Mouse (Mus musculus): ENCODE results near the gene 1600002K03Rik. TPM values are rescaled to one million over a fixed set of nuclear protein-coding genes. Genes with fewer than 3 reads are reported as not detected.
"Not testable (repeated sequence)": the region's sequence is repeated elsewhere in the genome, so short reads cannot be mapped to it uniquely, and the experiment has no call there.

The 1600002K03Rik gene
- polyA plus RNA-seq, 1 experiment from 2014 or later, result 11.7 TPM

GRCm38 (mm10) chr10:80162716-80163299, 9.9 kb upstream of the 1600002K03Rik start:
- H3K9ac ChIP-seq, result peak overlapping the region; percentile 78
- H3K4me3 ChIP-seq, result no peak overlapping the region
- H3K4me2 ChIP-seq, result no peak overlapping the region
- WGBS, result 74% methylated on average over 6 of the region's 6 CpGs
- H3K4me1 ChIP-seq (replicated peaks), result peaks cover 85% of the 10 kb centered on the region
- H3K36me3 ChIP-seq, result 0 out of 2 replicates have a peak, but pooled peaks cover 2% of the 10 kb centered on the region
- ATAC-seq (ENCODE audit: insufficient number of reproducible peaks, low FRiP score), result no peak
- H3K27me3 ChIP-seq (replicated peaks), result no peaks in the 10 kb centered on the region
- H3K9me3 ChIP-seq (replicated peaks), result no peaks in the 10 kb centered on the region
- peak overlapping the region; percentile 97 for H3K27ac ChIP-seq (ENCODE audit: poor library complexity, severe bottlenecking)

- ATAC-seq (ENCODE audit: insufficient number of reproducible peaks, low FRiP score), result no peak
- Histone ChIP-seq H3K9me3 (replicated peaks) (no peaks in the 10 kb centered on the region), H3K27me3 (replicated peaks) (no peaks in the 10 kb centered on the region), H3K9ac (peak overlapping the region; percentile 62), H3K36me3 (0 out of 2 replicates have a peak, but pooled peaks cover under 1% of the 10 kb centered on the region), H3K27ac (ENCODE audit: poor library complexity, severe bottlenecking) (peak overlapping the region; percentile 97), H3K4me3 (no peak overlapping the region), H3K4me1 (replicated peaks) (peaks cover 79% of the 10 kb centered on the region), H3K4me2 (peak overlapping the region; percentile 75)
- WGBS, result 36% methylated on average over 8 of the region's 8 CpGs
Measured at GRCm38 (mm10) chr10:80163721-80164120, 9.0 kb upstream of the 1600002K03Rik start.

DNA sequence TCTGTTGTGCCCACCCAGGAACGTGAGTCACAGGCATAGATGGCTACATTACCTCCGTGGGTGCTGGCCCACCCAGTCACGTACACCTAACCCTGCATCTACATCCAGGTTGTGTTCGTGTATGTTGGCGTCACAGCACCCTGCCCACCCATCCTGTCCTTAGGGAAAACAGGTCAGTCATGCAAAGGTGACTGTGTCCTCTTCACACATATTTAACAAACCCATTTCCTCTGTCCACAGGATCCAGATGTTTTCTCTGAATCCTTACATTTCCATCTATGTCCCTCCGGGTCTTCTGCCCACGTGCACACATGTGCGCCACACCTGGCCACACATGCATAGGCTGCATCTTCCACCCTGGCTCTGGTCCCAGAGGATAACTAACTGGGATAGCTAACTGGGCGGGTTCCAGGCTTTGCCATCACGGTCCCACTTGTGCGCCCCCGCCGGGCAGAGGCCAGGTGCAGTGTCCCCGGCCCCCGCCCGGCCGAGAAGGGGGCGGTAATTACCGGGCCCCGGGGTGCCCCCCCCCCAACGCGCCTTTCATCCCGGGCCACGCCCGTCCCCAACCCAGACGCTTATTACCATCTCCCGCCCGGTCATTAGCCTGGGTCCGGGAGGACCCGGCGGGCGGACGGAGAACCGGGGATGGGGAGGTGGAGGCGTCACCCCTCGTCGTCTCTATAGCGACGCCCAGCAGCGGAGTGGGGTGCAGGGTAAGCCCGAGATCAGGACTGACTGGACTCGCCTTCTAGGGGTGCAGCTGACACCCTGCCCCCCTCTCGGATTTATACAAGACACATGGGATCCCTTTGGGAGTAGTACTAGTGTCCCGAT, 8.4 kb upstream of the 1600002K03Rik start:
- Histone ChIP-seq H3K4me2 (peak overlapping the region; percentile 75), H3K27ac (ENCODE audit: poor library complexity, severe bottlenecking) (peak overlapping the region; percentile 97), H3K27me3 (replicated peaks) (no peaks in the 10 kb centered on the region), H3K4me1 (replicated peaks) (peaks cover 79% of the 10 kb centered on the region), H3K36me3 (no peaks in the 10 kb centered on the region; the same call in 1 of the 2 replicates), H3K9me3 (replicated peaks) (no peaks in the 10 kb centered on the region), H3K9ac (peak overlapping the region; percentile 62), H3K4me3 (peak overlapping the region; percentile 38)
- WGBS, result 8% methylated on average over 44 of the region's 44 CpGs
- no peak for ATAC-seq (ENCODE audit: insufficient number of reproducible peaks, low FRiP score)

- Histone ChIP-seq H3K27ac (ENCODE audit: poor library complexity, severe bottlenecking) (peak overlapping the region; percentile 97), H3K4me1 (replicated peaks) (peaks cover 81% of the 10 kb centered on the region), H3K36me3 (peaks cover 4% of the 10 kb centered on the region), H3K9ac (peak overlapping the region; percentile 62), H3K4me2 (peak overlapping the region; percentile 75), H3K27me3 (replicated peaks) (no peaks in the 10 kb centered on the region), H3K4me3 (peak overlapping the region; percentile 38), H3K9me3 (replicated peaks) (no peaks in the 10 kb centered on the region)
- WGBS, result 0% methylated on average over 17 of the region's 17 CpGs
- peak; percentile 30 for ATAC-seq (ENCODE audit: insufficient number of reproducible peaks, low FRiP score)
Measured at GRCm38 (mm10) chr10:80164998-80165344, 7.8 kb upstream of the 1600002K03Rik start.

DNA sequence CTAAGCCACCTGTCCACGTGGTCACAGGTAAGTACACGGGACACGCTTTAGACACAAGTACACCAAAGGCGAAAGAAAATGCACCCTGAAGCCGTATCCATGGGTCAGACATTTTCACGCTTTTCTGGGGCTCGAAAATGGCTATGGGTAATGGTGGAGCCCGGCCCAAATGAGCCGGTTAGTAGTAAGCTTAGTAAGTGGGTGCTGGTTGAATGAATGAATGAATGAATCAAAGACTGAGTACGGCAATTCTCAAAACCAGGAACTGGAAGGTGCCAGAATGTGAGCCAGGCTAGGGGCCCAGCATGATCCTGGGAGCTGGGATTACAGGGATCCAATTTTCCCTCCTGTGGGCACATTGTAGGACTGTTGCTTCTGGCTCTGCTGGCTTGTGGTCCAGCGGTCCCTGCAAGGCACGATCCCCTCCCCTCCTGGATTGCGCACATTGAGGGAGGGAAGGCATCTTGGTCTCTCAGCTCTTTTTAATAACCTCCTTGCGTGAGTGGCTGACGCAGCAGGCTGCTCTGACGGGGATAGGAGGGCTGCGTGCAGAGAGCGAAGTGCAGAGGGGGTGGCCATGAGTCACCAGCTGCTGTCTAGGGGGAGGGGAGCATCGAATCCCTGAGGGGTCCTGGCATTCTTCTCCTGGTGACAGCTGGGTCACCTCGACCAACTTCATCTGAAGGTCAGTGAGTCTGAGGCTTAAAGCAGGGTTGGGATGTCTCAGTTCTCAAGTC, 7.2 kb upstream of the 1600002K03Rik start, which contains the start of gene Cirbp:
Gene Cirbp (plus strand): TSS at position 594 of the 737 bp plus-strand sequence.
- H3K9ac ChIP-seq, result peak within 1 kb of the TSS; percentile 62
- 10% methylated on average over 20 of the region's 20 CpGs for WGBS
- H3K4me2 ChIP-seq, result peak within 1 kb of the TSS; percentile 75
- ATAC-seq (ENCODE audit: insufficient number of reproducible peaks, low FRiP score), result no peak
- H3K9me3 ChIP-seq (replicated peaks), result no peaks in the 10 kb centered on the region
- no peaks in the 10 kb centered on the region for H3K27me3 ChIP-seq (replicated peaks)
- peak within 1 kb of the TSS; percentile 100 for H3K27ac ChIP-seq (ENCODE audit: poor library complexity, severe bottlenecking)
- H3K4me3 ChIP-seq, result peak within 1 kb of the TSS; percentile 38
- peaks cover 10% of the 10 kb centered on the region for H3K36me3 ChIP-seq
- peaks cover 80% of the 10 kb centered on the region for H3K4me1 ChIP-seq (replicated peaks)

- Histone ChIP-seq H3K27ac (ENCODE audit: poor library complexity, severe bottlenecking) (peak overlapping the region; percentile 100), H3K36me3 (peaks cover 15% of the 10 kb centered on the region), H3K9ac (peak overlapping the region; percentile 51), H3K4me2 (peak overlapping the region; percentile 75), H3K4me1 (replicated peaks) (peaks cover 76% of the 10 kb centered on the region)
- 77% methylated on average over 4 of the region's 4 CpGs for WGBS
- H3K9me3 ChIP-seq (replicated peaks); H3K4me3 ChIP-seq; H3K27me3 ChIP-seq (replicated peaks); ATAC-seq (ENCODE audit: insufficient number of reproducible peaks, low FRiP score): not testable (repeated sequence)
Measured at GRCm38 (mm10) chr10:80166136-80166535, 6.6 kb upstream of the 1600002K03Rik start.

DNA sequence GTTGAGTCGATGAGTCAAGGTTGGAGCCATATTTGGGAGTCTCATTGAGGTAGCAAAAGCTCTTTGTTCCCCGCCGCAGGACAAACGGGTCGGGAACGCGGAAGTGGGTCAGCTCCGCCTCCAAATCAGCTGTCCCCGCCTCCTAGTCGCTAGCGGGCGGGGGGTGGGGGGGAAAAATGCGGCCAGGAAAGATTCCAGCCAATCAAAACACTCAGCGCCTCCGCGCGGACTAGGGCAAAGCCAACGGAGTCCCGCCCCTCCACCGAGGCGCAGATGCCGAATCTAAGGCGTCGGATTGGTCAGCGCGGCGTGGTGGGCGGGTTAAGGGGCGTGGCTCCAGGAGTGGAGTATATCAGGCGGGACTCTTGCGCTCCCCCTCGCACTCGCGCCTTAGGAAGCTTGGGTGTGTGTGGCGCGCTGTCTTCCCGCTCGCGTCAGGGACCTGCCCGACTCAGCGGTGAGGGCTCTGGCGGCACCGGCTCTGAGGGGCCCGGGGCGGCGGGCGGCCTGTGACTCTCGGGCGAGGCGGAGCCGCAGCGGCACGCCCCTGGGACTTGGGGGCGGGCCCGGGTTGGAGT, 5.2 kb upstream of the 1600002K03Rik start:
- H3K27me3 ChIP-seq (replicated peaks), result no peaks in the 10 kb centered on the region
- H3K36me3 ChIP-seq, result peaks cover 28% of the 10 kb centered on the region
- H3K4me1 ChIP-seq (replicated peaks), result peaks cover 76% of the 10 kb centered on the region
- no peaks in the 10 kb centered on the region for H3K9me3 ChIP-seq (replicated peaks)
- H3K27ac ChIP-seq (ENCODE audit: poor library complexity, severe bottlenecking), result peak overlapping the region; percentile 100
- H3K4me2 ChIP-seq, result peak overlapping the region; percentile 75
- ATAC-seq (ENCODE audit: insufficient number of reproducible peaks, low FRiP score), result peak; percentile 92
- under 1% methylated on average over 55 of the region's 55 CpGs for WGBS
- peak overlapping the region; percentile 97 for H3K4me3 ChIP-seq
- peak overlapping the region; percentile 99 for H3K9ac ChIP-seq

DNA sequence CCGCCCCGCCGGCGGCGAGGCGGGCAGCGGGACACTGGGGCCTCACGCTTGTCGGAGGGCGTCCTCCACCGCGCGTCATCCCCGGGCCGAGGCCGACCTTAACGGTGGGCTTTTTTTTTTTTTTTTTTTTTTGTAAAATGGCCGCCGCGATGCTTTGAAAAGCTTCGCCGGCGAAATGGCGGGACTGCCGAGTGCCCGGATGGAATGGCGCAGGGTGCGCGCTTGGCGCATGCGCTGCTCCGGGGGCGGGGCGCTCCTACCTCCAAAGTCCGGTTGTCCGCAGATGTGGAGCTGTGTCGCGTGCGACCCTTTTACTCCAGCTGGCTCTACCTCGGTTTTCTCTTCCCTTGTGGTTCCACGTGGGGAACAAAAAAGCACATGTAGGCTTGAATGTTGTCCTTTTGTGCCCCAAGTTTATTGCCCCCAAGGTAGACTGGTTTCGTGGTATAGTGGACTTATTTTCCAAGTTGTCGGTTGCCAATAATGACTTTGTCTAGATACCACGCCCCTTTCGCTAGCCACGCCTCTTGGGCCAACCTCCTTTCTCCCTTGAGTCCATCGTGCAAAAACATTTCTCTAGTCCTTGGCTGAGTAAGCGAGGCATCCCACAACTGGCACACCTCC, 4.6 kb upstream of the 1600002K03Rik start:
- Histone ChIP-seq H3K9ac (peak overlapping the region; percentile 99), H3K4me3 (peak overlapping the region; percentile 97), H3K9me3 (replicated peaks) (no peaks in the 10 kb centered on the region), H3K4me2 (peak overlapping the region; percentile 75), H3K36me3 (peaks cover 28% of the 10 kb centered on the region), H3K27me3 (replicated peaks) (no peaks in the 10 kb centered on the region), H3K4me1 (replicated peaks) (peaks cover 72% of the 10 kb centered on the region), H3K27ac (ENCODE audit: poor library complexity, severe bottlenecking) (peak overlapping the region; percentile 100)
- WGBS, result under 1% methylated on average over 47 of the region's 48 CpGs
- peak; percentile 67 for ATAC-seq (ENCODE audit: insufficient number of reproducible peaks, low FRiP score)

- Histone ChIP-seq H3K4me1 (replicated peaks) (peaks cover 63% of the 10 kb centered on the region), H3K36me3 (peaks cover 28% of the 10 kb centered on the region), H3K9me3 (replicated peaks) (no peaks in the 10 kb centered on the region), H3K4me2 (peak overlapping the region; percentile 75), H3K9ac (peak overlapping the region; percentile 99), H3K27ac (ENCODE audit: poor library complexity, severe bottlenecking) (peak overlapping the region; percentile 100), H3K27me3 (replicated peaks) (no peaks in the 10 kb centered on the region), H3K4me3 (peak overlapping the region; percentile 97)
- WGBS, result 67% methylated on average over 1 of the region's 1 CpGs
- no peak for ATAC-seq (ENCODE audit: insufficient number of reproducible peaks, low FRiP score)
Measured at GRCm38 (mm10) chr10:80169070-80169469, 3.7 kb upstream of the 1600002K03Rik start.

- Histone ChIP-seq H3K9ac (no peak overlapping the region), H3K4me3 (no peak overlapping the region), H3K4me1 (replicated peaks) (peaks cover 57% of the 10 kb centered on the region), H3K36me3 (peaks cover 28% of the 10 kb centered on the region), H3K27me3 (replicated peaks) (no peaks in the 10 kb centered on the region), H3K9me3 (replicated peaks) (no peaks in the 10 kb centered on the region), H3K27ac (ENCODE audit: poor library complexity, severe bottlenecking) (peak overlapping the region; percentile 21; the same call in 1 of the 2 replicates), H3K4me2 (no peak overlapping the region)
- 91% methylated on average over 7 of the region's 7 CpGs for WGBS
- ATAC-seq (ENCODE audit: insufficient number of reproducible peaks, low FRiP score), result no peak
Measured at GRCm38 (mm10) chr10:80169651-80170050, 3.1 kb upstream of the 1600002K03Rik start.
